Mouse (Mus musculus): ENCODE measurements at regions not wholly inside any gene's neighbourhood (a gene's known extent, or its start where the extent isn't known, plus 50 kb on each side); places are given as distances from the start of the nearest gene placed in this dataset.

- no peak overlapping the region for H3K4me3 ChIP-seq (ENCODE audit: low read depth, low read length)
- H3K36me3 ChIP-seq (ENCODE audit: control insufficient read depth, insufficient read depth, low read length): no peaks in the 10 kb centered on the region
- ATAC-seq (peak; percentile 42), DNase-seq (ENCODE audit: low spot score) (no peak)
- H3K4me2 ChIP-seq (ENCODE audit: low read length): 0 out of 2 replicates have a peak overlapping the region, but pooled peaks have one; percentile 40
- peaks cover 13% of the 10 kb centered on the region for H3K4me1 ChIP-seq (ENCODE audit: control insufficient read depth, insufficient read depth, low read length)
- no peaks in the 10 kb centered on the region for H3K27me3 ChIP-seq (replicated peaks; ENCODE audit: control insufficient read depth, insufficient read depth, low read length)
- H3K27ac ChIP-seq (ENCODE audit: low read depth, low read length): peak overlapping the region; percentile 23; the same call in 1 of the 2 replicates
- no peak overlapping the region for H3K9ac ChIP-seq (ENCODE audit: low read length)
- WGBS: 3% methylated on average over 3 of the region's 3 CpGs
- H3K9me3 ChIP-seq (replicated peaks; ENCODE audit: control insufficient read depth, low read length): no peaks in the 10 kb centered on the region
Measured at GRCm38 (mm10) chr15:52161089-52161442, 1723.6 kb upstream of the Gm7489 start.

- H3K9me3 ChIP-seq (replicated peaks; ENCODE audit: control insufficient read depth, low read length): no peaks in the 10 kb centered on the region
- WGBS: 22% methylated on average over 19 of the region's 19 CpGs
- H3K27me3 ChIP-seq (replicated peaks; ENCODE audit: control insufficient read depth, insufficient read depth, low read length): no peaks in the 10 kb centered on the region
- ATAC-seq (peak; percentile 69), DNase-seq (ENCODE audit: low spot score) (peak; percentile 72)
- no peaks in the 10 kb centered on the region for H3K36me3 ChIP-seq (ENCODE audit: control insufficient read depth, insufficient read depth, low read length)
- H3K4me1 ChIP-seq (ENCODE audit: control insufficient read depth, insufficient read depth, low read length): peaks cover 13% of the 10 kb centered on the region
- peak overlapping the region; percentile 53 for H3K27ac ChIP-seq (ENCODE audit: low read depth, low read length)
- H3K4me2 ChIP-seq (ENCODE audit: low read length): peak overlapping the region; percentile 17
- peak overlapping the region; percentile 46; the same call in 1 of the 2 replicates for H3K9ac ChIP-seq (ENCODE audit: low read length)
- no peak overlapping the region for H3K4me3 ChIP-seq (ENCODE audit: low read depth, low read length)
Measured at GRCm38 (mm10) chr15:52161568-52162316, 1723.0 kb upstream of the Gm7489 start.

GRCm38 (mm10) chr15:52166144-52166543, 1718.6 kb upstream of the Gm7489 start:
- H3K4me2 ChIP-seq (ENCODE audit: low read length): no peak overlapping the region
- WGBS: 88% methylated on average over 4 of the region's 4 CpGs
- no peak overlapping the region for H3K27ac ChIP-seq (ENCODE audit: low read depth, low read length)
- peaks cover 7% of the 10 kb centered on the region for H3K4me1 ChIP-seq (ENCODE audit: control insufficient read depth, insufficient read depth, low read length)
- H3K9ac ChIP-seq (ENCODE audit: low read length): no peak overlapping the region
- no peaks in the 10 kb centered on the region for H3K27me3 ChIP-seq (replicated peaks; ENCODE audit: control insufficient read depth, insufficient read depth, low read length)
- H3K9me3 ChIP-seq (replicated peaks; ENCODE audit: control insufficient read depth, low read length): no peaks in the 10 kb centered on the region
- no peak for DNase-seq (ENCODE audit: low spot score)
- H3K4me3 ChIP-seq (ENCODE audit: low read depth, low read length): no peak overlapping the region
- H3K36me3 ChIP-seq (ENCODE audit: control insufficient read depth, insufficient read depth, low read length): no peaks in the 10 kb centered on the region
- ATAC-seq: no peak

GRCm38 (mm10) chr15:52166595-52167443, 1717.9 kb upstream of the Gm7489 start:
- no peak overlapping the region for H3K9ac ChIP-seq (ENCODE audit: low read length)
- ATAC-seq (no peak), DNase-seq (ENCODE audit: low spot score) (no peak)
- peaks cover 3% of the 10 kb centered on the region for H3K4me1 ChIP-seq (ENCODE audit: control insufficient read depth, insufficient read depth, low read length)
- no peaks in the 10 kb centered on the region for H3K9me3 ChIP-seq (replicated peaks; ENCODE audit: control insufficient read depth, low read length)
- H3K36me3 ChIP-seq (ENCODE audit: control insufficient read depth, insufficient read depth, low read length): no peaks in the 10 kb centered on the region
- H3K4me3 ChIP-seq (ENCODE audit: low read depth, low read length): no peak overlapping the region
- no peaks in the 10 kb centered on the region for H3K27me3 ChIP-seq (replicated peaks; ENCODE audit: control insufficient read depth, insufficient read depth, low read length)
- H3K4me2 ChIP-seq (ENCODE audit: low read length): no peak overlapping the region
- WGBS: 82% methylated on average over 10 of the region's 10 CpGs
- H3K27ac ChIP-seq (ENCODE audit: low read depth, low read length): no peak overlapping the region

- no peak overlapping the region for H3K4me3 ChIP-seq (ENCODE audit: low read depth, low read length)
- no peak overlapping the region for H3K4me2 ChIP-seq (ENCODE audit: low read length)
- ATAC-seq: no peak
- H3K36me3 ChIP-seq (ENCODE audit: control insufficient read depth, insufficient read depth, low read length): no peaks in the 10 kb centered on the region
- no peaks in the 10 kb centered on the region for H3K9me3 ChIP-seq (replicated peaks; ENCODE audit: control insufficient read depth, low read length)
- H3K9ac ChIP-seq (ENCODE audit: low read length): no peak overlapping the region
- WGBS: 90% methylated on average over 5 of the region's 5 CpGs
- H3K4me1 ChIP-seq (ENCODE audit: control insufficient read depth, insufficient read depth, low read length): no peaks in the 10 kb centered on the region
- DNase-seq (ENCODE audit: low spot score): no peak
- no peaks in the 10 kb centered on the region for H3K27me3 ChIP-seq (replicated peaks; ENCODE audit: control insufficient read depth, insufficient read depth, low read length)
- H3K27ac ChIP-seq (ENCODE audit: low read depth, low read length): no peak overlapping the region
Measured at GRCm38 (mm10) chr15:52167811-52168210, 1716.9 kb upstream of the Gm7489 start.

GRCm38 (mm10) chr15:52176951-52177350, 1707.8 kb upstream of the Gm7489 start:
- no peak for ATAC-seq
- H3K27me3 ChIP-seq (replicated peaks; ENCODE audit: control insufficient read depth, insufficient read depth, low read length): no peaks in the 10 kb centered on the region
- no peak overlapping the region for H3K9ac ChIP-seq (ENCODE audit: low read length)
- H3K4me3 ChIP-seq (ENCODE audit: low read depth, low read length): no peak overlapping the region
- H3K36me3 ChIP-seq (ENCODE audit: control insufficient read depth, insufficient read depth, low read length): no peaks in the 10 kb centered on the region
- no peak for DNase-seq (ENCODE audit: low spot score)
- WGBS: 86% methylated on average over 1 of the region's 1 CpGs
- no peak overlapping the region for H3K4me2 ChIP-seq (ENCODE audit: low read length)
- H3K9me3 ChIP-seq (replicated peaks; ENCODE audit: control insufficient read depth, low read length): no peaks in the 10 kb centered on the region
- no peaks in the 10 kb centered on the region for H3K4me1 ChIP-seq (ENCODE audit: control insufficient read depth, insufficient read depth, low read length)
- no peak overlapping the region for H3K27ac ChIP-seq (ENCODE audit: low read depth, low read length)

GRCm38 (mm10) chr15:52178668-52179067, 1706.0 kb upstream of the Gm7489 start:
- no peak overlapping the region for H3K9ac ChIP-seq (ENCODE audit: low read length)
- H3K4me2 ChIP-seq (ENCODE audit: low read length): no peak overlapping the region
- H3K4me1 ChIP-seq (ENCODE audit: control insufficient read depth, insufficient read depth, low read length): no peaks in the 10 kb centered on the region
- no peaks in the 10 kb centered on the region for H3K27me3 ChIP-seq (replicated peaks; ENCODE audit: control insufficient read depth, insufficient read depth, low read length)
- no peak overlapping the region for H3K27ac ChIP-seq (ENCODE audit: low read depth, low read length)
- no peaks in the 10 kb centered on the region for H3K9me3 ChIP-seq (replicated peaks; ENCODE audit: control insufficient read depth, low read length)
- 84% methylated on average over 3 of the region's 3 CpGs for WGBS
- H3K4me3 ChIP-seq (ENCODE audit: low read depth, low read length): no peak overlapping the region
- no peaks in the 10 kb centered on the region for H3K36me3 ChIP-seq (ENCODE audit: control insufficient read depth, insufficient read depth, low read length)
- no peak for ATAC-seq
- DNase-seq (ENCODE audit: low spot score): no peak

- Histone ChIP-seq H3K27me3 (replicated peaks; ENCODE audit: control insufficient read depth, insufficient read depth, low read length) (no peaks in the 10 kb centered on the region), H3K9me3 (replicated peaks; ENCODE audit: control insufficient read depth, low read length) (no peaks in the 10 kb centered on the region), H3K4me3 (ENCODE audit: low read depth, low read length) (no peak overlapping the region), H3K9ac (ENCODE audit: low read length) (no peak overlapping the region), H3K4me1 (ENCODE audit: control insufficient read depth, insufficient read depth, low read length) (no peaks in the 10 kb centered on the region), H3K36me3 (ENCODE audit: control insufficient read depth, insufficient read depth, low read length) (no peaks in the 10 kb centered on the region), H3K4me2 (ENCODE audit: low read length) (no peak overlapping the region), H3K27ac (ENCODE audit: low read depth, low read length) (no peak overlapping the region)
- ATAC-seq (no peak), DNase-seq (ENCODE audit: low spot score) (no peak)
Measured at GRCm38 (mm10) chr15:52179379-52179778, 1705.3 kb upstream of the Gm7489 start.

- no peak overlapping the region for H3K9ac ChIP-seq (ENCODE audit: low read length)
Measured at GRCm38 (mm10) chr15:52191176-52191575, 1693.5 kb upstream of the Gm7489 start.

More at GRCm38 (mm10) chr15:52191176-52191575, 1693.5 kb upstream of the Gm7489 start:
- Histone ChIP-seq H3K36me3 (ENCODE audit: control insufficient read depth, insufficient read depth, low read length) (no peaks in the 10 kb centered on the region), H3K27me3 (replicated peaks; ENCODE audit: control insufficient read depth, insufficient read depth, low read length) (no peaks in the 10 kb centered on the region), H3K4me1 (ENCODE audit: control insufficient read depth, insufficient read depth, low read length) (no peaks in the 10 kb centered on the region), H3K27ac (ENCODE audit: low read depth, low read length) (no peak overlapping the region), H3K9me3 (replicated peaks; ENCODE audit: control insufficient read depth, low read length) (no peaks in the 10 kb centered on the region), H3K4me3 (ENCODE audit: low read depth, low read length) (no peak overlapping the region), H3K4me2 (ENCODE audit: low read length) (no peak overlapping the region)
- no peak for ATAC-seq
- no peak for DNase-seq (ENCODE audit: low spot score)
- 70% methylated on average over 3 of the region's 3 CpGs for WGBS
